Mouse (Mus musculus) CH12.LX (cell line): ENCODE data around the gene Trem3.

Experiments
- CTCF ChIP-seq, 2 experiments: IDR thresholded peaks in 1 of 2; conservative IDR thresholded peaks in 1 of 2; 2 replicates each; pipeline ENCODE4 v1.5.1; 2011 to 2012; ENCODE audit warnings: low read depth in 2 of 2, low read length in 2 of 2, improper control_type of control experiment in 1 of 2, inconsistent platforms in 1 of 2, mild to moderate bottlenecking in 1 of 2, moderate library complexity in 1 of 2
- EP300 ChIP-seq: IDR thresholded peaks from 2 replicates; pipeline ENCODE4 v1.6.1; 2011; ENCODE audit warnings: low read length, improper control_type of control experiment
- HCFC1 ChIP-seq: IDR thresholded peaks from 2 replicates; pipeline ENCODE4 v1.6.1; 2012; ENCODE audit warnings: low read depth, mild to moderate bottlenecking, inconsistent platforms, low read length, improper control_type of control experiment
- POLR2A ChIP-seq: IDR thresholded peaks from 2 replicates; pipeline ENCODE4 v1.6.1; 2011; ENCODE audit warnings: low read depth, mild to moderate bottlenecking, improper control_type of control experiment, low read length
- SMC3 ChIP-seq: IDR thresholded peaks from 2 replicates; pipeline ENCODE4 v1.6.1; 2011; ENCODE audit warnings: low read depth, low read length, improper control_type of control experiment
- ZNF384 ChIP-seq: IDR thresholded peaks from 2 replicates; pipeline ENCODE4 v1.6.1; 2012; ENCODE audit warnings: low read depth, low read length, improper control_type of control experiment, inconsistent platforms

DNA sequence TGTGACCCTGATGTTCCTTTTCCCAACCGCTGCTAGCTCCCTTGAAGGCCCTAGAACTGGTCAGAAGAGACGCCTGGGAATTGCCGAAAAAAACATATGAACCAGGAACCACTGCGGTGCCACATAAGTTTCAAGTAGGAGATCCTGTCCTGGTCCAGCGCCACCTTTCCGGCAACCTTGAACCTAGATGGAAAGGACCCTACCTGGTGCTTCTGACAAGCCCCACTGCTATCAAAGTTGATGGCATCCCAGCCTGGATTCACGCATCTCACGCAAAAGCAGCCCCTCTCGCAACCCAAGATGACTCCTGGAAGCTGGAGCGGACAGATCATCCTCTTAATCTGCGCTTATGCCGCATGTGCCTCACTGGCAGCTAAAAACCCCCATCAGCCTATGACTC, 35.0 kb upstream of the Trem3 start:
- TF ChIP-seq CTCF (conservative IDR thresholded peaks at IDR 0.05 in 1 of 2, IDR thresholded peaks at IDR 0.05 in 1 of 2; ENCODE audit: low read depth in 2 of 2, low read length in 2 of 2) = no peak
- no peak for TF ChIP-seq ZNF384
- TF ChIP-seq SMC3 = no peak
- TF ChIP-seq HCFC1 = no peak
- TF ChIP-seq EP300 = no peak
- no peak for TF ChIP-seq POLR2A
